Mouse (Mus musculus): ENCODE data around the gene Taf8. TPM values are rescaled to one million over a fixed set of nuclear protein-coding genes. Genes with fewer than 3 reads are reported as not detected.

The Taf8 gene
- total RNA-seq, 4 experiments from 2014 or later = 9.1 to 12.5 (median 10.4) TPM

DNA sequence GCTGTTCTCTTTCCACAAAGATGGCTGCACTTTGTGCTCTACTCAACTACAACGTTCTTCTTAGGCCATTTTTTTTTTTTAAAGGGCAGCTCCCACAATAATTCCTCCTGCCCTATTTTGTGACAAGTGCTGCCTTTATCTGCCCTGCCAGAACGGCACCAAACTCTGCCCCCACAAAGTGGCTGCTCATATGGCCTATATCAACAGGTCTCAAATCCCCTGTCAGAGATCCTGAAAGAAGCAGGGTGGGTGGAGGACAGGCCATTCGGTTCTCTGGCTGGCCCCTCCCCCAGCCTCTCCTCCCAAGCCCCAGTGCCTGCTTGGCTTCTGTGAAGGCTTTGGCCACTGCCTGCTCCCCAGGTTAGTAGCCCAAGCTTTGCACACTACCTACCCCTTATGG, 17.1 kb downstream of the Taf8 start:
- no peak for DNase-seq (ENCODE audit: low spot score)

DNA sequence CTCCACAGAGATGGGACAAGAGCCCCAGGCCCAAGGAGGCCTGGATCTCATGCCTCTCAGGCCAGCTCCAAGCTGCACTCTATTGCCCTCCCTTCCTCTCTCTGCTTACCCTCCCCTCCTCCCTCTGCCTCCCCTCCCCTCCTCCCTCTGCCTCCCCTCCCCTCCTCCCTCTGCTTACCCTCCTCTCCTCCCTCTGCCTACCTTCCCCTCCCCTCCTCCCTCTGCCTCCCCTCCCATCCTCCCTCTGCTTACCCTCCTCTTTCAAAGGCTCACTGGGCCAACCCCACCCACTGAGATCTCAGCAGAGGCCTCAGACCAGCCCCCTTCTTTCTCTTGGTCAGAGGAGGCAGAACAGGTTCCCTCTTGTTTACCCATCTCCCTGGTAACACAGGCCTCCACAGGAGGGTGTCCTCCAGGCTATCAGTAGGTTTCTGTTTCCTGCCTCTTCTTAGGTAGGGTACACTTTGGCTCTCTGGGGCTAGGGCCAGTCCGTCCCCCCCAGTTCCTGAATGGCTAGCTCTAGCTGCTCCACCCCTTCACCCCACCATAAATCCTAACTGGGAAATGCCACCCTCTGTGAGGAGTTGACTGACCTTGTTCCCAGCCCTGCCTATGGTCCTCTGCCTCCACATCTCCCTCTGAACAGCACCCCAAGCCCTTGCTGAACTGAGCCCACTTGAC, 17.7 kb downstream of the Taf8 start:
- DNase-seq (ENCODE audit: low spot score) = no peak

DNA sequence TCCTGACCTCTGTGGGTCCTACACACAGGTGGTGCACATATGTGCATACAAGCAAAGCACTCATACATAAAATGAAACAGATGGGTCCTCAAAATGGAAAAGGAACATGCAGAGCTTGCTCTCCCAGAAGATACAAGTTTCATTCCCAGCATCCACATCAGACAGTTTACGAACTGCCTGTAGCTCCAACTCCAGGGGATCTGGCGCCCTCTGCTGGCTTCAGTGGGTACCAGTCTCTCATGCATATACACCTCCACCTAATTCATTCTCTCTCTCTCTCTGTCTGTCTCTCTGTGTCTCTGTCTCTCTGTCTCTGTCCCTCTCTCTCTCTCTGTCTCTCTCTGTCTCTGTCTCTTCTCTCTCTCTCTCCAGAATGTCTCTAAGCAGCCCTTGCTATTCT, 19.7 kb downstream of the Taf8 start:
- no peak for DNase-seq (ENCODE audit: low spot score)

DNA sequence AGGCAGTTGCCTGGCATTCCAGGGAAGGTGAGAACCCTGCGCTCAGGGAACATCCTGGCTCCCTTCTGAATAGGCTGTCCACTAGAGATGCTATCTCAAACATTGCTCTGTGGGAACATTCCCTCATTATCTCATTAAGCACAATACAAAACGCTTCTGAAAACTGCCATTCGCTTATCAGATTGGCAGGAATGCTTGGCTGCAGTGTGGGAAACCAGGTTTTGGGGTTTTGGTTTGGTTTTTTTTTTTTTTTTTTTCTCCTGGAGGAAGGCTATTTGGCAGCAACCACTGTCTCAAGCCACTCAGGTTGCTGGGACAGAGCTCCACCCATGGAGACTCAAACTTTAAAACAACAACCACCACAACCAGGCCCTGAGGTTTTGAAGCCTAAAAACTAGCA, 22.2 kb downstream of the Taf8 start:
- DNase-seq (ENCODE audit: low spot score) = no peak

DNA sequence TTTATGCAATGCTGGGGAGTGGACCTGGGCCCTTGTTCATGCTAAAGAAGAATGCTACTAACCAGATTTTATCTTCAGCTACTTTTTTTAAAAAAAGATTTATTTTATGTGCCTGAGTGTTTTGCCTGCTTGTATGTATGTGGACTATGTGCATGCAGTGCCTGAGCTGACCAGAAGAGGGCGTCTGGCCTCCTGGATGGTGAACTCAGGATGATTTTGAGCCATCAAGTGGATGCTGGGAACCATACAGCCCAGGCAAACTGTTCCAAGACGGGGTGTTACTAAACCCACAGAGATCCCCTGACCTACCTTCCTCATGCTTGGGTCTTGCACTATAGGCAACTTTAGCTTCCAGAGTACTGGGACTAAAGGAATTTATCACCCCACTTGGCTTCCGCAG, 26.4 kb downstream of the Taf8 start:
- no peak for DNase-seq (ENCODE audit: low spot score)

DNA sequence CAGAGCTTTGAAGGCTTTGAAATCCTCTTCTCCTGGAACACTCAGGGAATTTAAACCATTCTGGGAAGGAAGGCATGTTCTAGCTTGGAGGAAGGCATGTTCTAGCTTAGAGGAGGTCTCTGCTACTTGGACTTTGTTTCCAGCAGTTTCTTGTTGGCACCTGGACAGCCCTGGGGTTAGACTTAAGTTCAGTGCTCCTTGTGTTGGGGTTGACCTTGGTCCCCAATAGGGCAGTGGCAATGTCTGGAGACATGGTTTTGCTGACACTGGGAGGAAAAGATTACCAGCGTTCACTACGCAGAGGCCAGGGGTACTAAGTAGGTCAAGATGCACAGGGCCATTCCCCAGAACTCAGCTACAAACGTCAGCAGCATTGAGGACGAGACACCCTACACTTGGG, 26.9 kb downstream of the Taf8 start:
- no peak for DNase-seq (ENCODE audit: low spot score)

DNA sequence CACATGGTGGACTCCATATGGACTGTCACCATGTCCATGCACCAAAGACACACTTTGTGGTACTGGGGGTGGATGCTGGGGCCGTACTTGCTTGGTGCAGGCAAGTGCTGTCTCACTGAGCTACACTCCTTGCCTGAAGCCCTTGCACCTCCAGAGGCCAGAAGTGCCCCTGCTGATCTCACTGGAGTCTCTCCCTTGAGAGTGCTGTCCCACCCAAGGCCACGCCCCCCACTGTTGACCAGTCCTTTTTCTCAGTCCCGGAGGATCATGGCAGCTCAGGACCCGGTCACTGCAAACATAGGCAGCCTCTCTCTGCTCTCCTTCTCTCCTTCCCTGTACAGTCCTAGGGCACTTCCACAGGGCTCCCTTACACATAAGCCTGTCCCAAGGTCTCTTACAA, 27.8 kb downstream of the Taf8 start:
- DNase-seq (ENCODE audit: low spot score) = no peak

DNA sequence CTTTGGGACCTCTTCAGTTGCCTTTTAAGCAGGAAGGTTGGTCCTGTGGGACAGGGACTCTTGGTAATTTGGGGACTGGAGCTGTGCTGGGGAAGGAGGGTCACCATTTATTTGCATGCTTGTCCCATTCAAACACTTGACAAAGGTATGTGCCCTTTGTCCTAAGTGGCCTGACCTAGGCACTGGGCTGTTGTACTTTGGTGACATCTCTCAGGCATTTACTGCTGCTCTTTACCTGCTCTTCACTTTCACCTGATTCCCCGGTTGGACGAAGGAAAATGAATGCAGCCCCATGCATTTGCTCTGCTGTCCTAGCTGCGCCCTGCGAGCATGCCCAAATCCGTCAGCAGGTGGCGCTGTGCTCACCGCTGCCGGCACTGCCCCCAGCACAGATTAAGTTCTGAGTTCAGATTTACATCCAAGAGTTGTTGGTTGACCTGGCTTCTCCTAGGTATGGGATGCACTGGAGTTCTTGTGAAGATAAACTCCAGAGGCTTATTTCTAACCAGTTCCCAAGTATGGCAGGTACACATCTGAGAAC, 28.6 kb downstream of the Taf8 start:
- DNase-seq (ENCODE audit: low spot score) = peak; percentile 22

DNA sequence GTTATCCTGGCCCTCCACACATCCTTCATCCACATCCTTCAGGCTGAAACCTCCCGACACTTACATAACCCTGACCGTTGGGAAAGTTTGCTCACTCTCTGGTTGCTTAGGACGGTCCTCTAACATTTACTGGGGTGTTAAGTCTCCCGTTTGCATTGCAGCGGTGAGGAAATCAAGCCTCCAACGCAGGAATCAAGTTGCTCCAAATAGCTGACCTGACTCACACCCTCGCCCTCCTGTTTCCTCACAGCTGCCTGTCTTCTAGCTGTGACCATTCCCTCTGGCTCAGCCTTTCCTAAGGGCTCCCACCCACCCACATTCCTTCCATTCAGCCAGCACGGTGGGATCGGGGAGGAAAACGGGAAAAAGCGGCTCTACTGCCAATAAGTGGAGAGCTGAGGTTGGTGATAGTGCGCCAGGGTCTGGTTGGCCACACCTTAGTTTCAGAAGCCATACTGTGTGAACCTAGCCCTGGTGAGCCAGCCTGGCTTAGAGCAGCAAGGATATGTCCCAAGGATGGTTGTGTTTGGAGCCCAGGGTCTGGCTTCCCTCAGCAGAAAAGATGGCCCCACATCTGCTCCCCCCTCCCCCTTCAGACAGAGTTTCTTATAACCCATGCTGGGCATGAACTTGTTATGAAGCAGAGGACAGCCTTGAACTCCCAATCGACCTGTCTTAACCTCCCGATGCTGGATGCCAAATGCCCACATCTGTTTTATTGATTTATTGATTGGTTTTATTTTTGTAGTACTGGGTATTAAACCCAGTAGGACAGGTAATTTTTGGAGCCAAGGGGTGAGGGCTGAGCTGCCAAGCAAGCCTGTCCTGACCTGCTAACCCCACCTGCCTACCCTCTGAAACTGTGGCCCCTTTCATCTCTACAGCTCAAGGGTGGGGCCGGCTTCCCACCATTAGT, 29.4 kb downstream of the Taf8 start:
- DNase-seq (ENCODE audit: low spot score) = no peak

DNA sequence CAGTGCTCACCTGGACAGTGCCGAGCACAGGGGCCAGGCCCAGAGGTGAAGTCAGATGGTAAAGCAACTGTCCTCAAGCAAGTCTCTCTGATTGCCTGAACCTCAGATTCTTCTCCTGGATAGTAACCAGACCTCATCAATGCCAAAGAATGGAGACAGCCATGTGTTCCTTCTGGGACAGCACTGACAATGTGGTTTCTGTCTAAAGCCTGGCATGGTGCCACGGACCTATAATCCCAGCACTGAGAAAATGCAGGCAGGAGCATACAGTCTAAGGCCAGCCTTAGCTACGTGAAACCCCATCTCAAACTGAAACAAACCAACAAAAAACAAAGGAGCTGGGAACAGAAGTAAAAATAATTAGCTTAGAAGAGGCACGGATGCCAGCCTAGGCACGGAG, 31.4 kb downstream of the Taf8 start:
- no peak for DNase-seq (ENCODE audit: low spot score)

DNA sequence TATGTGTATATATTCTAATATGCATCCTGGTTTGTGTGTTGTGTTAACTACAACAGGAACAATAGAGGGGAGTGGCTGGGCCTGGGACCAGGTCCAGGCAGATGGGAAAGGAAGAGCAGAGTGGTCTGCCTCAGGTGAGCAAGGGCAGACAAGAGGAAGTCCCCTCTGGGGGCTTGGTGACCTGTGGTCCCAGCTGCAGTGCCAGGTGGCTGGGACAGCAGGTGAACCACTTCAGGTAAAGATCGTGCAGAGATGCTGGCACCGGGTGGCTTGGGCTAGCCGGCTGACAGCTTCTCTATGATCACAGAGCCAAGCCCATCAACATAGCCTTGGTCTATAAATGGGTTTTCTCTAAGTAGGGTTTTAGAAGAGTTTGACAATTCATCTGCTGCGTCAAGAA, 32.0 kb downstream of the Taf8 start:
- no peak for DNase-seq (ENCODE audit: low spot score)

DNA sequence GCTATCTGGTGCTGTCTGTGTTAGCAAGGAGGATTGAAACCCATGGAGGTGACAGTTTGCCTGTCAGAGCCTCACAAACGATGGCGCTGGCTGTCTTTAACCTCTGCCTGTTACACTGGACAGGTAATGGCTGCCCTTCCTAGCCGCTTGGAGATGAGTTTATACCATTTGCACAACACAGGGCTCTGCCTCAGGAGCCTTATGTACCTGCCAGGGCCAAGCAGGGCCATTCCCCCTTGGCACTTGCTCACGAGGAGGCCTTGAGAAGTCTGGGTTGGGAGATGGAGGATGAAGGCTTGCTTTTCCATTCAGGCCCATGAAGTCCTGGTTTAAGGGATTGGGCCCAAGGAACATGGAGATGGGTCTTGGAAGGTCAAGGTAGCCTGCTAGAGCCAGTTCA, 32.5 kb downstream of the Taf8 start:
- no peak for DNase-seq (ENCODE audit: low spot score)

DNA sequence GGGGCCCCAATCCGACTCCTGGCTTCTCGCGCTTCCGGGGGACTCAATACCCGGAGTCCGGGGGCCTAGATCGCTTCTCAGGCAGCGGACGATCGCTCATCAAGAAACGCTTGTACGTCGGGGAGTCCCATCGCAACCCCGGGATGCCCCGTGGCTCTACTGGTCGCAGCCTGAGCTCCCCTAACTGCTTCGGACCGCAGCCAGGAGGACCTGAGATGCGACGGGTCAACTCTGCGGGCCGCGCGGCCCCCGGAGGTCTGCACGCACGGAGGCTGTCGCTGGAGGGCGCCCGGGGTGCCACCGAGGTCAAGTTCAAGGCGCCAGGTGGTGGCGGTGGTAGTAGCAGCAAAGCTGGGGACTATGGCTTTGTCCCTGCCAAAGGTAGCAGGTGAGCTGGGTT, 33.6 kb downstream of the Taf8 start:
- no peak for DNase-seq (ENCODE audit: low spot score)

DNA sequence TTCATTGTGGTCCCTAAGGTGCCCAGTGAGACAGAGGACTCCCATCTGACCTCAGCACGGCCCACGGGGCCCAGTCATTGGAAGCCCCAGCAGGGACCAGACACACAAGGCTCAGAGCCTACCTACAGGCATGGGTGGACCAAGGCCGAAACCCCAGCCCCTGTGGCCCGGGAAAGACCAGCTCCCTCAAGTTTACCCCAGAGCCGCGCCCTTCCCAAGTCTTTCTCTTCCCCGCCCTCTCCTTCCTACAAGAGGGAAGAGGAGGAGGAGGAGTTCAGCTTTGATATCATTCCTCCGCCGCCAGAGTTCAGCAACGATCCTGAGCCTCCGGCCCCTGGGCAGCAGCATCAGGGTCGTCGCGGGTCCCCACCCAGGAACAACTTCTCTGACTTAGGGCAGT, 34.0 kb downstream of the Taf8 start:
- no peak for DNase-seq (ENCODE audit: low spot score)

DNA sequence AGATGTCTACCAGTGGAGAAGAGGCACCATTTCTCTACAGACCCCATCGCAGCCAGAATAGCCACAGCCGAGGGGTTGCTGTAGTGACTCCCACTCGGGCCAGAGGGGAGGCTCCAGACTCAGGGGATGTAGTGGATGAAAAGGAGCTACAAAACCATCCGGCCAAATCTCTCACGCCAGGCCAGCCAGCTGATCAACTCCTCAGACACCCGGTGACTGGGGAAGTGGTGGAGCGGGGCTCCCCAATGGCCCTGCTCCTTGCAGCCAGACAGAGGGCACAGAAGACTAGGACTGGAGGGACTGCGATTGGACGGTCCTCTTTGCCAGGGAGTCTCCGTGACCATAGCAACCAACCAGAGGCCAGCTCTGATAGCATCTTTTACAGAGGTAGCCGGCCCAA, 34.4 kb downstream of the Taf8 start:
- no peak for DNase-seq (ENCODE audit: low spot score)

DNA sequence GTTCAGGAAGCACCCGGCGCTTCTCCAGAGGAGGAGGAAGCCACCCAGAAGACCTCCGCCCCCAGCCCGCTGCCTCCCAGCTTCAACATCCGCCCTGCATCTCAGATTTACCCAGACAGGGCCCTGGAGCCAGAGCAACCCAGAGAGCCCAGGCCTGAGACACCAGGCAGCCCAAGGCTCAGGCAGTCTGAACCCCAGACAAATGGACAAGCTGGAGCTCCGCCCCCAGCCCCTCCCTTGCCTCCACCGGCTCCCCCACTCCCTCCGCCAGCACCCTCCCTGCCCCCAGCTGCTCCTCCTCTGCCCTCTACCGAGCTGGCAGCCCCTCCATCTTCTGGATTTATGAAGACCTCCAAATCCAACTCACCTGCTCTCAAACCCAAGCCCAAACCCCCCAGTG, 35.8 kb downstream of the Taf8 start:
- no peak for DNase-seq (ENCODE audit: low spot score)

DNA sequence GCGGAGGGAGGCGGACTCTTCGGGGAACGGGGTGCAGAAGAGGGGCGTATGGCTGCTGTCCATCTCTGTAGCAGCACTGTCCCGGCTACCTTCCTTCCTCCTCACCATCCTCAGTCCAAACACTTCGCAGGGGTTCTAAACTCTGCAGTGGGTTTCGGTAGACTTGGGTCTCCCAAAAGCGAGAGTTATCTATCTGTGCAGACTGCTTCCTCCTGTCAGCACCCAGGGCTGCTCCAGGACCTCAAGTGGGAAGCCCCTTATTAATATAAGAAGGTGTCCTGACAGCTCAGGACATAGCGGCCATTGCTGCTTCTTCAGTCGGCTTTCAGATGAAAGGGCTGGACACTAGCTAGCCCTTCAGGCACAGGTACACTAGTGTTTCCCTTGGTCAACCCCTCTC, 37.1 kb downstream of the Taf8 start:
- DNase-seq (ENCODE audit: low spot score) = no peak

DNA sequence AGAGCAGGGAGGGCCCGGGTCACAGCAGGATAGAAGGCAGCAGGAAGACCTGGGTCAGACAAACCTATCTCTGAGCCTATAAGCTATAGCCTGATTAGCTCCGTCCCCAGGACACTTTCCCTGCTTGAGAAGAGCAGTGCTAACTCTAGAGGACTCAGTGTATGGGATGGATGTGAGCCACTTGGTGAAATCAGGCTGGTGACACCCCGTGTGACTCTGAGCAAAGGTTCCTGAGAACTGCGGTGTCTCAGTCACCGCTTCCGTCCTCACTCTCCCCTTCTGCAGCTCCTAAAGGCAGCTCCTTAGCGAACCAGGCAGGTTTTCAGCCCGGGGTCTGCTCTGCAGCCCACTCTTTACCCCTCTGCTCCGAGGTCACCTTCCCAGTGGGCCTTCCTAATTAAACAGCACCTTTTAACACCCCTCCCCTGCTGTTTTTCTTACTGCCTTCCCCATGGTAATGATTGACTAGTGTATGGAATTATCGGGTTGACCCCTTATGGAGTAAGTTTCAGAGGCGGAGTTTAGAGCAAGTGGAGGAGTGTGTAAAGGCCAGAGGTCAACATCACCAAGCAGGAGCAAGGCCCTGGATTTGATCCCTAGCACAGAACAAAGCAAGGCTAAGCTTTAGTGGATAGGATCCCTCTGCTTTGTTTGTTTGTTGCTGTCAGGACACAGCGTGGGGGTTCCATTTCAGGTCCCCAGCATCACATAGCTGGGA, 37.7 kb downstream of the Taf8 start:
- DNase-seq (ENCODE audit: low spot score) = no peak

DNA sequence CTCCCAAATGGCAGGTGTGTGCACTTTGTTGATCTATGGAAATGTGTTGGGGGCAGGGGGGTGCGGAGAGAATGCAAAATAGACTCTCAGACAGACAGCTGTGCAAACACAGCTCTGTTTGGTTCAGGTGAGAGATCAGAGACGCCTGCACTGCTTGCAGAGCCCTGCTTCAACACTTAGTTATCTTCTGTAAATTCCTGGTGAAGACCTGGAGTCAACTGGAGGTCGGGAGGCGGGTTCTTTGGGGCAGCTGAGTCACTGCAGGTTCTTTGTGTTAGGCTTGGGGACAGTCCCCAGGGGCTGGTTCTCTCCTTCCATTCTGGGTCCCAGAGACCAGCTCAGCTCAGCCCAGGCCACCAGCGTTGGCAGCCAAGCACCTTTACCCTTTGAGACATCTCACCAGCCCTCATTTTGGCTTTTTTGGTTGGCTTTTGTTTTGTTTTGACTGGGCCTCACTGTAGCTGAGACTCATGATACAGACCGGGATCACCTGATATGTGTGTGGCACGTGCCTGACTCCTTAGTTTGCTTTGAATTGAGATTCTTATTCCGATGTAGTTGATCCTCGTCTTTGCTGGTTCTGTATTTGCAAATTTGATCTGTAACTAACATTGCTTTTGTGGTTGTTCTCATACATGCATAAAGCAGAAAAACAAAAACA, 39.2 kb downstream of the Taf8 start:
- no peak for DNase-seq (ENCODE audit: low spot score)

DNA sequence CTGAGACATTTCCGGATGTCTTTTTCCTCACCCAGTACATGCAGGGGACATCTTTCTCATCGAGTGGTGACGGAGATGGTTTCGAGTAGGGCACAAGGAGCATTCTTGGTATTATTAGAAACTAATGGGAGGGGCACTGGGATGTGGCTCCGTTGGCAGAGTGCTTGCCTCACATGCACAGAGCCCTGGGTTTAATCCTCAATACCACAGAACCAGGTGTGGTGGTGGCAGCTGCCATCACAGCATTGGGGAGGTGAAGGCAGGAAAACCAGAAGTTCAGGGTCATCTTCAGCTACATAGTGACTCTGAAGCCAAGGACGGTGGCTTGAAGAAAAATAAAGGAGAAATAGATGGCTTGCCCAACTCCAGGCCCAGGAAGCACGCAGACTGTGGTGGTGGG, 39.9 kb downstream of the Taf8 start:
- no peak for DNase-seq (ENCODE audit: low spot score)

DNA sequence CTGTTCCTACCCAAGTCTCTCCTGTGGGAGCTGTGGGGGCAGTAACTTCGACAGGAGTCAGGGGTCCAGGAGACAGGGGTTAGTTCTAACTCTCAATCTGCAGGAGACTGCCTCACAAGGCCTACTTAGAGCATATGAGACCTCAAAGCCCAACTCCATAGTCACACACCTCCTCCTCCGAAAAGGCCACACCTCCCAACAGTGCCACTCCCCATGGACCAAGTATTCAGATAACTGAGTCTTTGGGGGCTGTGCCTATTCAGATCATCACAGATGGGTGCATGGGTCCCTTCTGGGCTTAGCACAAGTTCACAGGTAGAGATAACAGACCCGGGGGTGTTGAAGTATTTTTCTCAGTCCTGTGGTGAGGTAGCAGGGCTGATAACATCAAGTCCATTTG, 40.4 kb downstream of the Taf8 start:
- no peak for DNase-seq (ENCODE audit: low spot score)
